Mouse (Mus musculus) cerebellum, adult 11-12 months (tissue): Measurements from ENCODE around the gene Tmem54.
A peak's percentile ranks its signal among the peaks of the same experiment; 100 is the strongest.

Experiments
- DNase-seq: peaks from one replicate; pipeline ENCODE4 v3.0.0; 2022

Tmem54 gene

DNA sequence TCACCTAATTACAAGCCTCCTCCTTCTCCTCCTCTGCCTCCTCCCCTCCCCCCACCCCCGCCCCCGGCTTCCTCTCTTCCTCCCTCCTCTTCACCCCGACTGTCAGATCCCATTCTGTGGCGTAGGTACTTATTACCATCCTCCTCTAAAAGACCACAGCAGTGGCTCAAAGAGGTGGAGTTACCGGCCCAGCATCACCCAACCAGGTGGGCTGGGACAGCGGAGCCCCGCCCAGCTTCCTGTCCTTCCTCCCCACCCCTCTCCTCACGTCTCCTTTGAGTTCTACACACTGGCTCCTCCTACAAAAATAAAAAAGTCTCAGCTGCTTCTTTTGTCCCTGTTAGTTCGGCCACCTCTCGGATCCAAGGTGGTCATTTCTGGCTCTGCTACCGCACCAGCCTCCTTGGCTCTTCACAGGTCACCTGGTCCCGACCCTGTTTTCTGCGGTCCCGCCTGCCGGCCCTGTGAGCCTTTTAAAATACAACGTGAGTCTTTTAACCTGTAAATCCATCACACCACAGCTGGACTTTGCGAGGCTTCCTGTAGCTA, 25.5 kb downstream of the Tmem54 start:
- DNase-seq = peak; percentile 33

DNA sequence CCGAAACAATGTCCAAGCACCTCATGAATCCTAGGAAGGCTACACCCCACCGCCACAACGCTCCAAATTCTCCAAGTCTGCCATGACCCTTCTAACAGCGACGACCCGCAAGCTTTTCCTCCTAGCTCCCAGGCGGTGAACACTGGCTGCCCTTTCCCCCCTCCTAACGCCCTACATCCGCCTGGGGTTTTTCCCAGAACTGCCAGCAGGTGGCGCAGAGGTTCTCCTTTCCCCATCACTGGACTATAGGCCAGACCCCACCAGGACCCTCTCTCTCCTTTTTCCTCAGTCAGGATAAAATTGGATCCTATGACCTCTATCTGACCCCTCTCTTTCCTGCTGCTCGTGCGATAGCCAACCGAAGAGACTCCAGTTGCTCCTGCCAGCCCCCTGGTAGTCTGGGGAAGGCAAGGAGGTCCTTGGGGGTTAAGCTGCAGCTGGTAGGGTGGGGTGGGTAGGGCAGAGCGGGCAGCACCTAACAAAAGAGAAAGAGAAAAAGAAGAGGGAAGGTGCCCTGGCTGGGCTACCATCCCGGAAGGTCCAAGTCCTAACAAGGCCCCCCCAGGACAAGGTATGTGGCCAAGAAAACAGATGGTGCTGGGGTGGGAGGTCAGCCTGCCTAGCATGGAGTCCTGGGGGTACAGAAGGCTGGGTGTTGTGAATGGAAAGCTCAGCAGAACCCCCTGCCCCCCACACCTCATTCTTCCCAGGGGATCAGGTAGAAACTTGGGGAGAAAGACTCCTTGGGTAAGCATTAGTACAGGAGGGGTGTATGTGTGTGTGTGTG, 29.6 kb downstream of the Tmem54 start:
- DNase-seq = peak; percentile 84

- peak; percentile 39 for DNase-seq
Observed at GRCm38 (mm10) chr4:129135637-129136036, 30.3 kb downstream of the Tmem54 start.

DNA sequence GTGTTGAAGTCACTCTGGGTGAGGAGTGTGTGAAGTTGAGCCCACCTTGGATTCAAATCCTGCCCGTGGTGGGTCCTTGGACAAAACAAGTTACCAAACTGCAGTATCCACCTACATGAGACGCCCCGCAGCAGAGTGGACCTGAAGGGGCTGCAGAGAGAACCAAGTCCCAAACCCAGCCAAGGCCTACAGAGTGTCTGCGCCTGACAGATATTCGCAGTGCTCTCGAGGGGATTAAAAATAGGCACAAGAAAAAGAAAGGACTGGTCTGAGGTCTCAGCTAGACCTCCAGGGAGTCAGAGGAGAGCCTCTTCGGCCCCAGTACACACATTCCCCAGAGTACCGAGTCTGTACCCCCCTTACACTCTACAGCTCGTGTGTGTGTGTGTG, 30.8 kb downstream of the Tmem54 start:
- no peak for DNase-seq

- peak; percentile 77 for DNase-seq
Observed at GRCm38 (mm10) chr4:129136579-129137391, 31.4 kb downstream of the Tmem54 start, which contains the start of gene Fndc5. Gene Fndc5, plus strand, starts transcription at chr4:129136999.

GRCm38 (mm10) chr4:129137392-129138321, 32.3 kb downstream of the Tmem54 start:
- peak; percentile 55 for DNase-seq

GRCm38 (mm10) chr4:129139642-129140041, 34.3 kb downstream of the Tmem54 start:
- no peak for DNase-seq

GRCm38 (mm10) chr4:129140808-129141207, 35.5 kb downstream of the Tmem54 start:
- DNase-seq = no peak

DNA sequence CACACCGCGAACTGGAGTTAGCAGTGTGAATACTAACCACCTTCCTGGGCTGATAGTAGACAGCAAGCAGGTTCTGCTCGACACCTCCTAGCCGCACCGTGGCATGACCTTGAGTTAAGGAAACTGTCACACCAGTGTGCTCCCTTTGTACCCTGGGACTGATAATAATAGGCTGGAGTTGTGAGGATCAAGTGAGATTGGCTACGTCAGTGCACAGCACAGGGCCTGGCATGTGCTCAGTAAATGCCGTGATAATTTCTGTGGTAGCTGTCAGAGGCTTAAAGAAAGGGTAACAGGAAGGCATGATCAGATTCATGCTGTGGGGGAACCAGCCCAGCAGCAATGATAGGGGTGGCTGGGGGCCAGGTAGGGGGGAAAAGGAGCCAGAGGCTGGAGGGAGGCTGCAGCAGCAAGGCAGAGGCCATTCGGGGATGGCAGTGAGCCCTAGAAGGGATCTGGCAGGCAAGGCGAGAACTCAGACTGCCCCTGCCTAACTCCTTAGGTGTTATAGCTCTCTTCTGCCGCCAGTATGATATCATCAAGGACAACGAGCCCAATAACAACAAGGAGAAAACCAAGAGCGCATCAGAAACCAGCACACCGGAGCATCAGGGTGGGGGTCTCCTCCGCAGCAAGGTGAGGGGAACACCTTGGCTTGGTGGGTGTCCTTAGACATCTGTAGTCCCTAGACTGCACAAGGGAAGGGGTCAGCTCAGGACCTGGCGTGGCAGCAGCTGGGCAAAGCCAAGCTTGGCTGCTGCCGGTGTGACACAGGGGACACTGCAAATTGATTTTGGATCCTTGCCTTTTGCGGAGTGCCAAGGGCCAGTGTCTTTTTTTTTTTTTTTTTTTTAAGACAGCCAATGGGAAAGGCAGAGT, 36.5 kb downstream of the Tmem54 start:
- no peak for DNase-seq

DNA sequence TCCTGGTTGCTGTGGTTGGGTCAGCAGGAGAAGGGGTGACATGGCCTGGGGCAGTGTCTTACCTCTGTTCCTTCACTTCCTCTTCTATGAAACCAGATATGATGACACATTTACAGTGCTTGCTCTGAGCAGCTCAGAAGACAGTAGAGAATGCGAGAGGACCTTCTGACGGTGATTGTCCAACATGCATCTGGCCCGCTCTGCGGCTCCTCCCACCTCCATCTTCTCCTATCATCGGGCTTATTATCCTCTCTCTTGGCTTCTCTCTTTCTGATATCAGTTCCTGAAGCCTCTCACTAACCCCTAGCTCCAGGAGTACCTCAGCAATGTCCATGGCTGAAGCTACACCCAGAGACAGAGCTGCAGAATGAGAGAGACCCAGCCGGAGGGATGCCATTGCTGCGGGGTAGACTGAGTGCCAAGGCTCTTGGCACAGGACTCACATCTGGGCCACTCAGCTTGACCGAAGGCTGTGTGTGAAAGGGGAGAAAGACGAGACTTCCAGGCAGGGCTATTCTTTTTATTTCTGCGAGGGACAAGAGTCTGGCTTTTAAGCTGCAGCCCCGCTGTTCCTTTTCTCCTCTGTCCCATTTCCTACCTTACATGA, 37.2 kb downstream of the Tmem54 start:
- DNase-seq = no peak

DNA sequence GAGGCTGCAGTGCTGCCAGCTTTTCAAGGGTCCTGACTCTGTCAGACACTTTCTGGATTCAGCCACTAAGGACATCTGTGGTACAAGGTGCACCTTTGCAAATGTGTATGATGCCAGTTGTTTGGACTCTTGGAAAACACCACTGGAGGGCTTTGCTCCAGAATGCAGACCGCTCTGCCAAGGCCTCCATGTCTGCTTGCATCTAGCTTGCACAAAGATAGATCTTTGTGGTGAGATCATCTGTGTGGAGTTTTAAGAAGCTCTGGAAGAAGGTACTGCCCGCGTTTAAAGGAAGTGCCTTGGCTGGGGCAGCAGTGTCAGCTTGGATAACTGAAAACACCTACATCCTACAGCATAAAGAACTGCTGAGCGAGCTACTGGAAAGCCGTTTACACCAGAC, 38.2 kb downstream of the Tmem54 start:
- no peak for DNase-seq

GRCm38 (mm10) chr4:129144401-129145367, 39.3 kb downstream of the Tmem54 start:
- DNase-seq = peak; percentile 93

DNA sequence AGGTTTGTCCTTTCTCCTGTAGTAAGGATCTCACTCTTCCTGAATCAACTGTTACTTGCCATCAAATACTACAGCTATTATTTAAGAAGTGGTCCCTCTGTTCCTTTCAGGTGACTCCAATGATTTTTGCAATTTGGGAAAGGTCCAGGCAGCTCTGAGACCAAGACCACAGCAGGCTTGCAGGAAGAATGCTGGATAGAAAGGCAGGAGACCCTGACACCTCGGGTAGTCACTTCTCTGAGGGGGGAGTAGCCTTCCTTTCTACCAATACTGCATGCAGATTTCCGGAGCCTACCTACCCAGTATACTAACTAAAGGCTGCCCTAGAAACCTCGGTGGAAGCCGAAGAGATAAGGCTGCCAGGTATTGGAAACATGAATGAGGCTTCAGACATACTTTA, 40.1 kb downstream of the Tmem54 start:
- DNase-seq = no peak

DNA sequence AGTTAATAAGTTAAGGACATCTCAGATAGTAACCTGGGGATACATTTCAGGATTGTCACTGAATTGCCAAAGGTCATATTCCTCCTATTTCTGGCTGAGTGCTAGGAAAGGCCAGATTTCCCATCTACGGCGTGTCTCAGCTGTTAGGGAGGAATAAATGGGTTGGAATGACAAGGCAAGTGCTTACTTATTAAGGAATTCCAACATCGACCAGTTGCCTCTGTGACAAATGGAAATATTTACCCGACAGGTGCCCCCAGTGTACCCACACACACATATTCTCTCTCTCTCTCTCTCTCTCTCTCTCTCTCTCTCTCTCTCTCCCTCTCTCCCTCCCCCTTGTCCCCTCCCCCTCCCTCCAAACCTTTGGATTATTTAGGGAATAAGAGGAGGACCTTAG, 40.6 kb downstream of the Tmem54 start:
- no peak for DNase-seq

DNA sequence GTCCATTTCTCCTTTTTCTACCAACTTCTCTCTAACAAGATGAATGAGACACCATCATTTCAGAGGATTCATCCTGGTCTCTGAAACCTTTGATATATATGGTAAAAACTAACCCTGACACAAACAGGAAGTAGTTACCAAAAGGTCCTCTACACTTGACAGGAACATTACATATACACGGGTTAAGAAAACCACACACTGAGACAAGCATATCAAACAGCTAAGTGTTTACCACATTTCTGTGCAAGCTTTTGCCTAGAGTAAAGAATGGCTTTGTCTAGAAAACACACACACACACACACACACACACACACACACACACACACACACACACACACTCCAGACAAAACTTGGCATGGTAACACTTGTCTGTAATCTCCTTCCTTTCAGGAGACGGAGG, 41.0 kb downstream of the Tmem54 start:
- no peak for DNase-seq

DNA sequence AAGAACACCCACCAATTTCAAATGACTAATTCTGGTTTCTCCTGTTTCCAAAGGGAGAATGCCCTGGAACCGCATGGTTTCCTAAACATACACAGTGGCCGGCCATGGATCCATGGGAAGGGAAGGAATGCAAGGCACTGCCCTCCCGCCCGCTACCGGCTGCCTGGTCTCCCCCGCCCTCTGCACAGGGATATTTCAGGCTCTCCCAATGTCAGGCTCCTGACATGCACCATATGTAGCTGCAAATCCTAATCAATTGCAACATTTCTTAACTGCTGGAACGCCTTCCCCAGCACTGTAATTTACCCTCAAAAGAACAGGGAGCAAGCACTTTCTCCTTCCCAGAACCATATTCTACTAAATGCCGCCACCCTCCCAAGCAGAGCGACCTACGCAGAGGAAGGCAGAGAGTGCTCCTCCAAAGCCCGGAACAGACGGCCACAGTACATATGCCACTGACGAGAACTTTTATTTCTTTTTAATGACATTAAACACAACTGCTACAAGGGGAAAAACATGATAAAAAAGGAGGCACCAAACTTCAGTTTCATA, 42.3 kb downstream of the Tmem54 start:
- DNase-seq = no peak

DNA sequence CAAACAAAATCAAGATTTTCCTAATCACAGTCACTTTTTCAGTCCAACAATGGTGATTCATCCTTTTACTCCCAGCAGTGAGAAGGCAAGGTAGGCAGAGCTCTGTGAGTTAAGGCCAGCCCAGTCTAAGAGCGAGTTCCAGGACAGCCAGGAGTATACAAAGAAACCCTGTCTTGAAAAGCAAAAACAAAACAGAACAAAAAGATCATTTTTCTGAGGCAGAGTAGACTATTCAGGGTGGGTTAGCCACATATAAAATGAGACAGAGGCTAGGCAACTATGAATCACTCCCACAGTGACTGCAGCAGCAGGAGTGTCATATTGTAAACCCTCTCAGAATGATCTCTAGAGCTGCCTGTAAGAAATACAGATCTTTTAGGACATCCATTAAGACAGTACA, 44.0 kb downstream of the Tmem54 start:
- DNase-seq = no peak

- no peak for DNase-seq
Observed at GRCm38 (mm10) chr4:129151276-129151811, 46.0 kb downstream of the Tmem54 start.

DNA sequence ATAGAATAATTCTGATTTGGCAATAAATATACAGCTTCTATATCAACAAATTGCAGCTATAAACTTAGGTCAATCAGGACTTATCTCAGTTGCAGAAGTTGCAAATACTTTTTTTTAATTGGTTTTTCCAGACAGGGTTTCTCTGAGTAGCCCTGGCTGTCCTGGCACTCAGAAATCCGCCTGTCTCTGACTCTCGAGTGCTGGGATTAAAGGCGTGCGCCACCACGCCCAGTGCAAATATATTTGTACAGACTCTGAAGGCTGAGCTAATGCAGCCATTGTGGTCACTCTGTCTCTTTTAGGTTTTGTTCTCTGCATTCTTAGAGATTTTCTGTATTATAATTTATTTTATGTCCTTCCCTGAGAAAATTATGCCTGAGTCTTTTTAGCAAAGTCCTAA, 52.2 kb downstream of the Tmem54 start:
- no peak for DNase-seq
